Mouse (Mus musculus) monocyte, adult 2 months (primary cell): ENCODE measurements around the gene 1600002K03Rik.
A peak's percentile ranks its signal among the peaks of the same experiment; 100 is the strongest.
"Not testable (repeated sequence)": the region's sequence is repeated elsewhere in the genome, so short reads cannot be mapped to it uniquely, and the experiment has no call there.

Experiments used
- DNase-seq, 2 experiments: peaks; one replicate each; pipeline ENCODE4 v3.0.0; 2022; ENCODE audit warnings: low spot score in 2 of 2, low read depth in 1 of 2

1600002K03Rik gene

GRCm38 (mm10) chr10:80165392-80166128 is 7.2 kb upstream of the 1600002K03Rik start, which contains the start of gene Cirbp:
TSS of gene Cirbp (plus strand) at chr10:80165985.
- DNase-seq: no peak

GRCm38 (mm10) chr10:80166136-80166535 is 6.6 kb upstream of the 1600002K03Rik start:
- DNase-seq: not testable (repeated sequence)

GRCm38 (mm10) chr10:80167460-80168037 is 5.2 kb upstream of the 1600002K03Rik start:
- peak; percentile 96 to 98 for DNase-seq

GRCm38 (mm10) chr10:80168038-80168661 is 4.6 kb upstream of the 1600002K03Rik start:
- DNase-seq: peak; percentile 76 to 88

GRCm38 (mm10) chr10:80169070-80169469 is 3.7 kb upstream of the 1600002K03Rik start:
- DNase-seq: no peak

GRCm38 (mm10) chr10:80169651-80170050 is 3.1 kb upstream of the 1600002K03Rik start:
- no peak for DNase-seq

GRCm38 (mm10) chr10:80170052-80170451 is 2.7 kb upstream of the 1600002K03Rik start:
- no peak for DNase-seq

GRCm38 (mm10) chr10:80170601-80171021 is 2.1 kb upstream of the 1600002K03Rik start:
- no peak for DNase-seq

GRCm38 (mm10) chr10:80171252-80171651 is 1.5 kb upstream of the 1600002K03Rik start:
- no peak for DNase-seq

- DNase-seq: no peak
Observed at GRCm38 (mm10) chr10:80171760-80172526, 801 bp upstream of the 1600002K03Rik start.

GRCm38 (mm10) chr10:80173358-80173757 is 614 bp downstream of the 1600002K03Rik start:
- no peak for DNase-seq

- DNase-seq: no peak
Observed at GRCm38 (mm10) chr10:80173955-80174640, 1.4 kb downstream of the 1600002K03Rik start.

- DNase-seq: no peak
Observed at GRCm38 (mm10) chr10:80174705-80175104, 2.0 kb downstream of the 1600002K03Rik start.

- DNase-seq: no peak
Observed at GRCm38 (mm10) chr10:80175536-80176269, 3.0 kb downstream of the 1600002K03Rik start.

GRCm38 (mm10) chr10:80176270-80176834 is 3.6 kb downstream of the 1600002K03Rik start:
- DNase-seq: no peak

GRCm38 (mm10) chr10:80177441-80178279 is 4.9 kb downstream of the 1600002K03Rik start:
- DNase-seq: no peak

- no peak for DNase-seq
Observed at GRCm38 (mm10) chr10:80179068-80180051, 6.6 kb downstream of the 1600002K03Rik start, which contains the start of gene Efna2. TSS of gene Efna2 (plus strand) at chr10:80179482.

GRCm38 (mm10) chr10:80180288-80180687 is 7.5 kb downstream of the 1600002K03Rik start:
- no peak for DNase-seq
